Mouse (Mus musculus) kidney, postnatal 36 days (tissue): ENCODE data around the gene Chrdl2.

Experiments
- DNase-seq, 2 experiments: peaks; one replicate each; pipeline ENCODE4 v3.0.0; 2021 to 2022; ENCODE audit warnings: mixed read lengths in 2 of 2

The Chrdl2 gene

GRCm38 (mm10) chr7:99982256-99983242 lies 23.4 kb upstream of the Chrdl2 start:
- no peak for DNase-seq

DNA sequence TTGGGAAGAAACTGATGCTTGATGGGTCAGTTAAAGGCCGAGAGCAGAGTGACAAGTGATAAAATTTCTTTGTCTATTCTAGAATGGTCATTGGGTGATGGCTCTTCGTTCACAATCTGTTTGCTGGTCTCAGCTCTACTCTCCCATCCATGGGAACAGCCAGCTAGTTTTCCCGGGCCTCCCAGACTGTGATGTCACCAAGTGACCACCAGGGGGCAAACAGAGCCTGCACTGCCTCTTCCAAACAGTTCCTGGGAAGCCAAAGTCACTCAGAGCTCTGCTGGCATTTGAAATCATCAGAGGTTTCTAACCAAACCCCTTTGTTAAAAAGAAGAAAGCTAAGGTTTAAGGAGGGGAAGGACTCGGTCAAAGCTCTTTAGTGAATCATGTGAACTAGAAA lies 17.2 kb upstream of the Chrdl2 start:
- DNase-seq, result peak; percentile 75 to 82

DNA sequence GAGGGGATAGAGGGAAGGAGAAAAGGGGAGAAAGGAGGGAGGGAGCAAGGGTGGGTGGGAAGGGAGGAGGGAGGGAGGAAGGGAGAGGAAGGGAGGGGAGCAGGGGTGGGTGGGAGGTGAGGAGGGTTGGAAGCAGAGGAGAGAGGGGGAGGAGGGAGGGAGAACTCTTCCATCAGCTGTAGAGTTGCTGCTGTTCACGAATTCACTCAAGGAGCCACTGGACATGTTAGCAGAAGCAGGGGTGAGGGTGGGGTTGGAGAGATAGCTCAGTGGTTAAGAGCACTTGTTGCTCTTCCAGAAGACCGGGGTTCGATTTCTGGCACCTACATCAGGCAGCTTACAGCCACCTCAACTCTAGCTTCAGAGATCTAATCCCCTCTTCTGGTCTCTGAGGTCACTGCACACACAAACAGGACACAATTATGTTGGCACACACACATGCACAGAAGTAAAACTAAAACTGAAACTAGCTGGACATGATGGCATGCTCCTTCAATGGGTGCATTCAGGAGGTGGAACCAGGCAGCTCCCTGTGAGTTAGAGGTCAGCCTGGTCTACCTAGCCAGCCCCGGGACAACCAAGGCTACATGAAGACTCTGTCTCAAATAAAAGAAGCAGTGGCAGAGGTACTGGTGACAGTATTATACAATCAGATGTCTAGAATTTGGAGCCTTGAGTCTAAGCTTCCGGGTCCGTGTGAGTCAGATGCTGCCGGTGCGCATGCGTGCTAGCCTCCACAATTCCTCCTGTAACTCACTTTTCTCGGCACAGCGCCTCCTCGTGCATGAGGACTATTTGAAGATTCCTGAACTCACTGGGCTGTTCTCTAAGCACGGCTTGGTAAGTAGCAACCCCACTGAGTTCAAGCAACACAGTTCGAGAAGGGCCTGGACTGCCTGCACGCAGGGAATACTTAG lies 15.9 kb upstream of the Chrdl2 start:
- peak in 1 of 2 experiments; percentile 60 for DNase-seq

DNA sequence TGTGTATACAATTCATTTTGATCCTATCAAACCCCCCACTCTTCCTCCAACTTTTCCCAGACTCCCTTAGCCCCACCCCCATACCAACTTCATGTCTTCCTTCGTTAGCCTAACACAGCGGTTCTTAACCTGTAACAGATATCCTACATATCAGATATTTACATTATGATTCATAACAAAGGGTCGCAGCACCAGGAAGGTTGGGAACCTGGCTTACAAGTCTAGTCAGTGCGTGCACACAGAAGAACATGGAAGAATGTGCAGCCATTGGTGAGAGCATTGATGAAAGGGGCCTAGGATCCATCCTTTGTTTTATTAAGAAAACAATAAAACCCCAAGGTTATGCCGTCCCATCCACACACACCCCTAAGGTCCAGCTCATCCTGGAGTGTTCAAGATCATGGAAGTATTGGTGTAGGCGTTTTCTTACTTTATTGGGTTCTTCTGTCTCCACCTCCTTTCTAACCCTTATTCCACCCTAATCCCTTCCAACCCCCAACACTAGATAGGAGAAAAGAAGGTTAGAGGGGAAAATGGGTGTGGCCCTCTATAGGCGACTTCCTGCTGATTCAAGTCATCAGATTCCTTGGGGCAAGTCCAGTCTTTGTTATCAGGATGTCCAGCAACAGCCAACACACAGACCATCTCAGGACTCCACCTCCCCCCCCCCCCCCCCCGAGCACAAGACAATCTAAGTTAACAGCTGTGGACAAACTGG lies 14.8 kb upstream of the Chrdl2 start:
- no peak for DNase-seq

GRCm38 (mm10) chr7:99993159-99993558 lies 12.8 kb upstream of the Chrdl2 start:
- DNase-seq, result no peak

GRCm38 (mm10) chr7:99995186-99995585 lies 10.8 kb upstream of the Chrdl2 start:
- DNase-seq, result no peak

DNA sequence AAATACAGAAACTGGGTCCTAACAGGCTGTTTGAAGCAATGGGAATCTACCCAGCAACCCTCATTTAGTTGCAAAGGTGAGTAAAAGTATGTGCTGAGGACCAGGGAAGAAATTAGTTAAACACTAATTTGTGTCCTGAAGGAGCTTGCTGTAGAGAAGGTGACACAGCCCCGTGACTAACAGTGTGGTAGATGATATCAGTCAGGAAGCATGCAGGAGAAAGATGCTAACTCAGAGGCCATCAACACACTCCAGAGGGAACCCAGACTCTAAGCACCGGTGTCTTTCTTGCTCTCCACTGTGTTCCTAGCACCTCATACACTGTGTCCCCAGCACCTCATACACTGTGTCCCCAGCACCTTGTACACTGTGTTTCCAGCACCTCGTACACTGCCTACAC lies 7.3 kb upstream of the Chrdl2 start:
- DNase-seq, result no peak

- peak in 1 of 2 experiments; percentile 52 for DNase-seq
These were observed 2.2 kb upstream of the Chrdl2 start for GRCm38 (mm10) chr7:100003781-100004180.

- DNase-seq, result no peak
These were observed 439 bp downstream of the Chrdl2 start for GRCm38 (mm10) chr7:100006411-100006810.

DNA sequence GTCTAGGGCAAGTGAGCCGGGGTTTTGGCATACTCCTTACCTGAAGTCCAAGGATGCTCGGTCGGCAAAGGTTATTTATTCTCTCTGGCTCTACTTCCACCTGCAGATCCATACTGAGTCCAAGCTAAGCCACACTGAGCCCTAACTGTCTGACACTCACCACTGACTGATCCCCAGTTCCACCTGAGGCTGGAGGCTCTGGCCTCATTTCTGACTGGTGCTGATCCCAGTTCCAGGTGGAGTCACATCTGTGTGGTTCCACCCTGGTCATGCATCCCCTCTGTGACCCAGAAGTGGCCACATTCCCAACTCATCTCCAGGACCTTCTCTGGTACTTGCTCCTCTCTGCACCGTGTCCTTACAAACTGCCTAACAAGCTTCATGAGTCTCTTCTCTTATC lies 2.8 kb downstream of the Chrdl2 start:
- DNase-seq, result no peak

GRCm38 (mm10) chr7:100009640-100010039 lies 3.7 kb downstream of the Chrdl2 start:
- DNase-seq, result peak; percentile 83 to 85

GRCm38 (mm10) chr7:100010711-100011110 lies 4.7 kb downstream of the Chrdl2 start:
- peak; percentile 83 to 89 for DNase-seq

DNA sequence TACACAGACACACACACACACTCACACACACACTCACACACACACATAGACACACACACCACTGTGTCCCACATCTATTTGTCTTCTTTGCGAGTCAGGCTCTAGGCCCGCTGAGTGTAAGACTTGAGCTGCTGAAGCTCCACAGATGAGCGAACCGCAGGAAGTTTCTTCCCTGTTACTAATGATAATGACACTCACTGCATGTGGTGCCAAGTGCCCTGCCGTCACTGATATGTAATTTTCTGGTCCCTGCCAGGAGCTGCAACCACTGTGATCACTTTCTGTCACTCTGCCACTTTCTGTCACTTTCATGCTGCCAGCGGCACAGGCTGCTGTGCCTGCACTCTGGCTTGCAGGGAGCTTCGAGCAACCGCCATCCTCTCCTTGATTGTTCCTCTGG lies 6.1 kb downstream of the Chrdl2 start:
- DNase-seq, result peak in 1 of 2 experiments; percentile 7

- peak; percentile 28 to 29 for DNase-seq
These were observed 6.5 kb downstream of the Chrdl2 start for GRCm38 (mm10) chr7:100012515-100012914.

DNA sequence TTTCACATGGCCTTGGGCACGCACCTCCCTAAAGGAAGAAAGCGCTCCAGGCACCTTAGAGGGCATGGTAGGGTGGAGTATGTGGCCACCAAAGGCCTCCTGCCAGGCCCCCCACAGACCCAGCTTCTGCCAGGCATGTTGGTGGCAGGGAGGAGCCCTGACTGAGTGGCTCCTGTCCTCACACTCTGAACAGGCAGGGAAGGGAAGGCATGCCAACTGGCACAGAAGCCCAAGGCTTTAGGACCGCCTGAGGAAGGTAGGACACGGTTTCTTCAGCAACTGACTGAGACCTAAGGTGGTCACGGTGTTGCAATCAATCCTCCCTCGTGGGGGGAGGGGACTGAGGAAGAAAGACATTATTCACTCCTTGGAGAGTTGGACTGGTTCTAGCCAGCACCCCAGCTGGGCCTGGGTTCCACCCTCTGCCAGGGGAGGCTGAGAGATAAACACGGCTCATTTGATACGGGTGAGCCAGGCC lies 8.2 kb downstream of the Chrdl2 start:
- peak; percentile 72 to 79 for DNase-seq

DNA sequence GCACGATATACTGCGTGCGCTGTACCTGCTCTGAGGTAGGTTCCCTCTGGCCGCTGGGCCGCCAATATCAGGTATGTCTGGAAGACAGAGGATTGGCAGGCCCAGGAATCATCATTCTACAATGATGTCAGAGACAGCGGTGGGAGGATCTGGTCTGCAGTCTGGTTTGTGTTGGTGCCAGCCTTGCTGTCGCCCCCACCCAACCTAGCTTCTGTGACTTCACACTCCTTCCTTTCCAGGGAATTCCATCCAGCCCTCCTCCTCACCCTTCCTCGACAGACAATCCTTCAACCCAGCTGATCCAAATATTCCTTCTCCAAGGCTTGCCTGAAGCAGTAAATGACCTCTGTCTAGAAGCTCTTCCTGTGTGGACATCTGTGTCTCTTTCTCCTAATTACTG lies 11.1 kb downstream of the Chrdl2 start:
- no peak for DNase-seq

GRCm38 (mm10) chr7:100027353-100027752 lies 21.4 kb downstream of the Chrdl2 start:
- DNase-seq, result no peak

DNA sequence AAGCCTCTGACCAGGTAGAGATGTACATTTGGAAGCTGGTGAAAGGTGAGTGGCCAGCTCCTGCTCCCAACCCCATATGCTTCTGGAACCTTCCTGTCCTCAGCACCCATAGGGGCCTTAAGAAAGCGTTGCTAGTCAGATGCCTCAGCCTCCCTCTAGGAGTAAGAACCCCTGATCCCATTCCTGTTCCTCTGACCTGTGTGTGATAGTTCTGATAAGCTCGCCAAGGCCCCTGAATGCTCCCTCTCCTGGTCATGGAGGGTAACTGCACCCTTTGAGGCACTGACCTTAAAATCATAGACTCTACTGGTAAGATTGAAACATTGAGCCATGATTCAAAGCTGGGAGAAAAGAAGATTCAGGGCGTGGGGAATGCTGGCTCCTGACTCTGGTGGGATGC lies 23.3 kb downstream of the Chrdl2 start:
- peak in 1 of 2 experiments; percentile 29 for DNase-seq

DNA sequence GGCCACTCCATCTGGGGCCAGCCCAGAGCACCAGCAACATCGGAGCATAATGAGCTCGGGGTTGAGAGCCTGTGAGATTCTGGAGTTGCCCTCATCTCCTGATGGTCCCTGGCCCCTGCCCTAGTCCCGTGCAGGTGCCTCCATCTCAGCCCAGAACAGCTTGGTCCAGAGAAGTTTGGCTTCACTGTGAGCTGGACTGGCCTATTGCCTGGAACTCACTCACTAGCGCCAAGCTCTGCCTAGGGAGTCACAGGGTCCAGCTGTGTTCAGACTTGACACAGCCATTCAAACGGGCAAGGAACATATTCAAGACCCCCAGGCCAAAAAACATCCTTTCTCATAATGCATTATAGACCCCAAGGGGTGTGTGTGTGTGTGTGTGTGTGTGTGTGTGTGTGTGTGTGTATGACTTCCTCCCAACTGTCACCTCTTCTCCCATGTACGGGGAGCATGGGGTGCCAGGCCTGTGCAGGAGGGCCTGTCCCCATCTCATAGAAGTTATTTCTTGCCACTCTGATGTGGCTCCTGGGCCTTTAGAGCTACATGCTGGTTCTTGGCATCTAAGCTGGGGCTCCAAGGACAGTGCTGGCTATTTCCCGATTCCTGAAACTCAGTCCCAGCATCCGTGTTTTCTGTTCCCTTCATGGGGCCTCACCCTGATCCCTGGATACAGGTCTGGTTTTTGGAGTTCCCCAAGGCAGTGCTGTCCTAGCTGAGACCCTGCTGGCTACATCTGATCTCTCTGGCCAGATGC lies 25.2 kb downstream of the Chrdl2 start:
- DNase-seq, result no peak

GRCm38 (mm10) chr7:100033672-100034071 lies 27.7 kb downstream of the Chrdl2 start:
- DNase-seq, result no peak

DNA sequence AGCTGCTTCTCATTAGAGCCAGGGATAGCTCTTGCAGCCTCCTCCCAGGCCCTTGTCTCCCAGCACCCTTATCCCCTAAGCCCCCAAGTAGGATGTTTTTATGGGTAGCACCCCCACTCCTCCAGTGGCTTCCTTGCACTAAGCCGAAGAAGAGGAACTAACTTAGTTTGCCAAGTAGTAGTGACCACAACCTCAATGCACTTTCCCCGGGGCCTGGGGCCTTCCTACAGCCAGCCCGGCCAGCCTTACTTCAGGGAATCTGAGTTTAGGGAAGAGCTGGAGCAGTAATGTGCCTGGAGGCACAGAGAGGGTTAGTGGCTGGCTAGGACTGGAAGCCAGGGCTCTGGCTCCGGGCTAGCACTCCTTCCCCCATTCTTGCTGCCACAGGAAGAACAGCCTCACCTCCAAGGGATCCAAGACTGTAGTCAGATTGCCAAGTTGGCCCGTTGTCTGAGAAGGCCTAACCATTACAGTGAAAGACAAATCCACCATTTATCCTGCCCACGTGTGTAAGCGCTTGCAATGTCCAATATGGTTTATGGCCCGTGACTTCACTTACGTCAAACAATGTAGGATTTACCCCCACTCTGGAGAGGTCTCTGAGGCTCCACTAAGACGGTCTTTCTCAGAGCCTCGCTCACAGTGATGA lies 29.0 kb downstream of the Chrdl2 start:
- no peak for DNase-seq
